Mouse (Mus musculus): ENCODE data around the gene Hspbap1.
A peak's percentile ranks its signal among the peaks of the same experiment; 100 is the strongest.

The Hspbap1 gene

DNA sequence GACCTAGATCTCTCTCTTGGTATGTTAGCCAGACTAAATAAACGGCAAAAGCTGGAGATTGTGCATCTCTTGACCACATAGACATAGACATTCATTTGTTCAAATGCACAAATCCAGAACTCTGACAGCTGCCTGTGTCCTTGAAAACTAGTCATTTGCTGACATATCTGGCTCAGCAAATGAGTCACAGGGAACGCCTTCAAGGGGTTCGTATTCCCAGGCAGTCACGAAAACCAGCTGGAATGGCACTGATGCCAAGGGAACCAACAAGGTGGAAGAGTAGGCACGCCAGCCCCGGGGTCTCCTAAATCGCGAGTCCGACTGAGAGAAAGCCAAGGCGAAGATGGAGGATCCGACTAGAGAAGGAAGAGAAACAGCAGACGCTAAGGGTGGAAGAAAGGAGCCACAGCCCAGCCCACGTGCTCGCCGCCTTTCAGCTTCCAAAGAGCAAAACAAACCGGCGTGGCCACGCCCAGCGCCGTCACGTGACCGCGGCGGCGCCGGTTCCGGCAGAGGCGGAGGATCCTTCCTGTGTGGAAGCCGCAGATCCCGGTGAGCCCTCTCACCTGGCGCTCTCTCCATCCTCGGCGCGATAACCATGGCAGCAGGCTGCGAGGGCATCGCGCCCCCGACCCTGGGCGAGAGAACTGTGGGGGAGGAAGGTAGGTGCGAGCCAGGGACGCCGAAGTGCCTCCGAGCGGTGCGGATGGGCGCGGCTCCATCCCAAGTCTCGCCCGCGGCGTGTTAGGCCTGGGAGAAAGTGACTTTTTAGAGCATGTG is at the start of gene Hspbap1:
Hspbap1 (plus strand) TSS at position 498 of the 780 bp plus-strand sequence.
- peak; percentile 88 to 94 for DNase-seq (ENCODE audit: low spot score in 2 of 2)

DNA sequence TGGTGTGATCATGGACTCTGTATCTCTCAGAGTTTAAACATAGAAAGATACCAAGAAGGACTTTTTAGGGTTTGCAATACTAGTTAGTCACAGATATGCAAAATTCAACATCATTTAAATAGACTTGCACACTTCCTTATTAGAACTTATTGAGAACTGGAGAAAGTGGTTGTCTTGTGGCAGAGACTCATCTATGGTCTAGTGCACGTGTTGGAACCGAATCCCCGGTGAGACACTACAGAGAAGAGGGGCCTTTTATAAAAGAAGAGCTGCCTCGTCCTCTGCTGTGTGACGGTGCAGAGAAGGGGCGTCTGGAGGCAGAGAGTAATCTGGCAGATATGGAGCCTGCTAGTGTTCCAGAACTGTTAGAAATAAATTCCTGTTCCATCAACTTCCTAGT is 45.6 kb upstream of the Hspbap1 start:
- no peak for DNase-seq (ENCODE audit: low spot score in 2 of 2)

DNA sequence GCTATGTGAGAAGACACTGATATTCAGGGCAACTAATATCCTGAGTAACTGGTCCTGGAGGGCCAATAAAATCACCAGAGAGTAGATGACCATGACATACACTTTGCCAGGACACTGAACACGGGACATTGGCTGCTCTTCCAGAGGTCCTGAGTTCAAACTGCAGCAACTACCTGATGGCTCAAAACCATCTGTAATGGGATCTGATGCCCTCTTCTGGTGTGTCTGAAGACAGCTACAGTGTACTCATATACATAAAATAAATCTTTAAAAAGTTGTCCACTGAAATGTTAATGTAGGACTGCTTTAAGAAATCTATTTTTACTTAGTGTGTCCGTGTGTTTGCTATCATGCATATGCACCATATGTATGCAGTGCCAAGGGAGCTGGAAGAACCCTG is 43.6 kb upstream of the Hspbap1 start:
- no peak for DNase-seq (ENCODE audit: low spot score in 2 of 2)

DNA sequence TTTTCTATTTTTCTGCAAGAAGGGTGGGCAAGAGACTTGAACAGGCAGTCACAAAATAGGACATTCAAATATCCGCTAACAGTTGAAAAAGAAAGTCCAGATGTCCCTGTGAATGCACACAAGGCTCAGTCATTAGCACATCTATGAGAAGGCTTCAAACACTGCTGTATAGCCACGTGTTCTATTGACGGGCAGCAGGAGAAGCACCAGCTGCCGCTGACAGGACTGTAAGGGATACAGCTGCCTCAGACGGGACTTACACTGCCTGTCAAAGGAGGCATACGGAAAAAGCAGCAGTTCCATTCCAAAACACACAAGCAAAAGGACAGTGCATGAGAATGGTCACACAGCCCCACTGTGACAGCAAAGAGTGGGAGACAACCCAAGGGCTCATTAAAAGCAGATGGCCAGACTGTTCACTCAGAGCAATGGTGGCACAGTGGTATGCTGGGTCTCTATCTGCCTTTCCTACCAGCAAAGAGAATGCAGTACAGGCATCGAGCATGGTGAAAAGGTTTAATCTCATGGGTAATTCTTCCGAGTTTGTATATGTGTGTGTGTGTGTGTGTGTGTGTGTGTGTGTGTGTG is 40.9 kb upstream of the Hspbap1 start:
- no peak for DNase-seq (ENCODE audit: low spot score in 2 of 2)

DNA sequence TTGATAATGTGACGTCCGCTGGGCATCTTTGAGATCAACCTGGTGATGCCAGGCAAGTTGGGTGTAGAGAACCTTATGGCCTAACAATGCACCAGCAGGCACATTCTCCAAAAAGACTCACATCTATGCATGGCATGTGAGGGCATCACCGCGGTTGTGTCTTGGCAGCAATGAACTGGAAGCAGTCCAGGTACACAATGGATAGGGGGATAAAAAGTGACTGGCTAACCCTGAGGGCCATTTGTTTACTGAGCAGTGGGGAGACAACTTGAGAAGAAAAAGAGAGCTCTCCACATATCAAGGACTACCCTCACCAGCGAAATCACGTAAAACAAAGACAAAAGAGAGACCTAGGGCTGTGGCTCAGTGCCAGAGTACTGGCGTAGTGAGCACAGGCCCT is 38.1 kb upstream of the Hspbap1 start:
- no peak for DNase-seq (ENCODE audit: low spot score in 2 of 2)

DNA sequence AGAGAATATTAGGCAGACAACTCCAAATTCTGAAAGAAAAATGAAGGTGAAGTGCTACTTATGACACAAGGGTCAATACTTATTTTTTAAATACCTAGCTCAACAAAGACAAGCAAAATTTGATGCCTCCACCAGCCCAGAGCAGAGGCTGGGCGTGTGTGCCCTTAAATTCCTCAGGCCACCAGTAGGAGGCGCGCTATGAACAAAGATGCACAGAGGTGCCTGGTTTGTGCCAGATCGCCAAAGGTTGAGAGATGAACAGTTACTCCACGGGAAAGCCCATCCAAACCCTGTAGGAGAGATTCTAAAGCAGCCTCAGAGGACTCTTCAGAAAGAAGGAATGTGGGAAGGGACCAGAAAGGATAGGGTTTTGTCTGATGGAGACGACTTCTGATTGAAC is 36.1 kb upstream of the Hspbap1 start:
- peak in 1 of 2 experiments; percentile 45 for DNase-seq (ENCODE audit: low spot score in 2 of 2)

DNA sequence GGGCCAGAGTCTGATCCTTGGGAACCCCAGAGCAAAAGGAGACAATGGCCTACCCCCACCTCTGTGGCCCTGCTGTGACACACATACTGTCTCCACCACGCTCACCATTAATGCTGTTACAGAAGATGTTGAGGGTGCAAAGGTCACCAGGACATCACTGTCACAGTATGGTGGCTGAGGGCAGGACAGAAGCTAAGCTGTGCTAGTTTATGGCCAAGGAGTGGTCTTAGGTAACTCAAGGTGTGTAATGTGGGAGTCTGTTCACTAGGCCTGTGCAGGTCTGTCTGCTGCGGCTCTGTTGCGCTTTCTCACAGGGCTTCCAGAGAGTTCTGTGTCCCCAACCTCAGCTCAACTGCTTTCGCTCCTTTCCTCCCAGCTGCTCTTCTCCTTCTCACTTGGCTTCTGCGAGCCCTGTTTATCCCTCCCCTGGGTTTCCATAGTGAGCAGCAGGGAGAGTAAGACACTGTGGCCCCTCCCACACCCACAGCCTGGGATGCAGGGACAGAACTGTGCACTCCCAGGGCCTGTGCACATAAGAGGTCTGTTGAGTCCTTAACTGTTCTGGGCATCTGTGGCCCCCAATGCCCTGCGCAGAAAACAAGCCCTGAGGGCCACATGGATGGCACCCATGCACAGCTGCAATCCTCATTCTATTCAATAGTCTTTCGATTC is 31.9 kb upstream of the Hspbap1 start:
- DNase-seq (ENCODE audit: low spot score in 2 of 2), result no peak

DNA sequence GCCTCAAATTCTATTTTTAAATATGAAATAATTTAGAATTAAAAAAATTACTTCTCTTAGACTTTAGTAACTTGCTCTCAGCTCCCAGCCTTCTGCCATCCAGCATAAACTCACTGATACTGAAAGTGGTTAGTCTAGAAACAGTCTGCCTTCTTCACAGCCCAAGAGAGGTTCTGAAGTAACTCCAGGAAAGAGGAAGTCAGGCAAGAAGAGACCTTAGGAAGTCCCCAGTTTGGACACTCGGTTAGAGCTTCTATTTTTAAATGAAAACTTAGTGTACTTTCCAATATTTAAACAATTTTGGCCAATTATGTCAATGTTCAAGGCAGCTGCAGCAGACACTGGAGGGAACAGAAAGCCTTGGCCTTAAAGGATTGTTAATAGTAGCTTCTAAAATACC is 30.6 kb upstream of the Hspbap1 start:
- no peak for DNase-seq (ENCODE audit: low spot score in 2 of 2)

DNA sequence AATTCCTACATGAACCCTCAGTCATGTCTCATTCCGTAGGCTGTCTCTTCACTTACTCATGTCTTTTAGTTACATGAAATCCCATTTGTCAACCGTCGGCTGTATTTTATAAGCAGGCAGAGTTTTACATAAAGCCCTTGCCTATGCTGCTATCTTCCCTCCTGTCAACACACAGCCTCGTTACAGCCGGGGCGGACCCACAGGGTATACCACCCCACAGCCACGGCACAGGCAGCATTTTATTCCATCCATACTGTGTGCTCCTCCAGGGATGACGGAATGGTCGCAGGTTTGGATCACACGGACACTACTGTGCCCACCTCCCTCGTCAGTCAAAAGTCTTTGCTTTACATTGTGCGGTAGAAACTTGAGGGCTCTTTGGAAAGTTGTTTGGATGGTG is 29.8 kb upstream of the Hspbap1 start:
- DNase-seq (ENCODE audit: low spot score in 2 of 2), result no peak

DNA sequence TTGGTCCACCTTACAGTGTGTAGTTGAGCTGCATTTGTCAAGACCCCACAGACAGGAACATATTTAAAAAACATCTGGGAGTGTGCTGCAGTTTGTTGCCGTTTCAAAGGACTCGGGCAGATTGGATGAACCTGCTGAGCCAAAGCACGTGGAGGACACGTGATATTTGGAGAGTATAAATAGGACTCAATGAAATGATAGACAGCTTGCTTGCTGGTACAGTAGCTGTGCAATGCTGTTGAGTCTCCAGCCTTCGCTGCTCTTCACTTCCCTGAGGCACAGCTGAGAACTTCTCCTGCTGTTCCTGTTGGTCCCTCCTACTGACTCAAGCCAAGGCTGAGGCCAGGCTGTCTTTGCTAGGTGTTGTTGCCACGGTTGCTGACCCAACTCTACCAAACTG is 29.2 kb upstream of the Hspbap1 start:
- no peak for DNase-seq (ENCODE audit: low spot score in 2 of 2)

DNA sequence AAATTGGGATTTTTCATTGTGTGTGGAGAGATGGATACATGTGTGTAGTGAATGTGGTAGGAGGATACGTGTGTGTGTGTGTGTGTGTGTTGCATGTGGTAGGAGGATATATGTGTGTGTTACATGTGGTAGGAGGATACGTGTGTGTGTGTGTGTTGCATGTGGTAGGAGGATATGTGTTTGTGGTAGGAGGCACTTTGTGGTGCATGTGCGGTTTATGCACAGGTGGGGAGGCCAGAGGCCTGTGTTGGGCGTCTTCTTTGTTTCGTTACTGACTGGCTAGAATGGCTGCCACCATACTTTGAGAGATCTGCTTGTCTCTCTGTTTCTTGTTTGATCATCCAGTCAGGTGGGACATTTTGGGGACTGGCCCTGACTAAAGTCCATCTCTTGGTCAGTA is 28.6 kb upstream of the Hspbap1 start:
- DNase-seq (ENCODE audit: low spot score in 2 of 2), result no peak

DNA sequence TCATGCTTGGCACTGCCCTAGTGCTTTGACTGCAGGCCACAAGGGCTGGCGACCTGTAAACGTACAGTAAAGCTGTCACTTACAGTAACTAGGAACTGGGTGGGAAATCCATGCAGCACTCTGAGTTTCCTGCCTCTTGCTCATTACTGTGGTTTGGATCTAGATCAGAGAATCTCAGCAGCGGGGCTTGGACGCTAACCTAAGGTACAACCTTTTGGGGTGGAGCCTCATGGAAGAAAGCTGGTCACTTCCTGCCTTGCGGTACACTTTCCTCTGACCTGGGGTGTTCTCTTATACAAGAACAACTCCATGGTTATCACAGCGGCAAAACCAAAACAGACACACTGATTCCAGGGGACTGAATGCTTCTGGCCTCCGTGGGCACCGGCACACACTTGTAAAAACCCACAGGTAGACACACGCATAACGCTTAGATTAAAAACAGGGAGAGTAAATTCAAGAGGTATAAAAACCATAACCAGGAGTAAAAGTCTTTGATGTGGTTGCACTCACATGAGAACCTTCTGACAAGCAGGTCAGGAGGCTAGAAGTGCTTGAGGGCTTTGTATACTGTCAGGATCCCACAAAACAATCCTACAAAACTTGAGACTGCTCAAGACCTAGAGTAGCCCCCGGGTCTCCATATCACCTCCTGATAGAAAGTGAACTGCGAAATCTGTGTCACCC is 27.8 kb upstream of the Hspbap1 start:
- DNase-seq (ENCODE audit: low spot score in 2 of 2), result no peak

DNA sequence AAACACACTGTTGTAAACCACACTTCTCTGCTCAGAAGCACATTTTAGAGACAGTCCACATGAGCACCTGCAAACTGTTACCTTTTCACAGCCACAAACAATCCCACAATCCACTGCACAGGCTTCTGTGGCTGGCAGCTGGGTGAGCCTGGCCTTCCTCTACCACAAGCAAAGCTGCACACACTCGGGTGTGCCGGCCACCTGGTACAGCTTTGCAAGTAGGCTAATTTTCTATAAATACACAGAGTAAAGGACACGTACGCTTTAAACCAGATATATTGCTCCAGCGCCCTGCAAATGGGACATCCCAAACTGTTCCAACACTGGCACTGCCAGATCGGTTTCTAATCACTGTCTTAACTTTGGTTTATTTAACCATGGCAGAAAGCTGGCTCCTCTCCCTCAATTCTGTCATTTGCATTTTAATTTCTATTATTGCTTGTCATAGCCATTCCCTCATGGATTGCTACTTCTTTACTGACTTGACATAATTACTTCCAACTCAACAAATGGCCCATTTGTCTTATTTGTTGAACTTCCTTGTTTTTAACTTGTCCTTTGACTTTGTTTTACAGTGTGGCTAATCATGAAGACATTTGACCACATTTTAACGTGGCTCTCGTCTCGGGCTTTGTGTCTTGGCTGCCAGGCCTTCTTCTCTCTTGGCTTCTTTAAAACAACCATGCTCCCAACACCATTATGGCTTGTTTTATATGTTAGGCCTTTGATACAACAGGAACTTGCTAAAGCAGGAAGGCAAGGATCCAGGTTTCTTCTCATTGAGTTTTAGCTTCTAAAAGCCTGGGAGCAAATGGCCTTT is 22.5 kb upstream of the Hspbap1 start:
- peak in 1 of 2 experiments; percentile 31 for DNase-seq (ENCODE audit: low spot score in 2 of 2)

DNA sequence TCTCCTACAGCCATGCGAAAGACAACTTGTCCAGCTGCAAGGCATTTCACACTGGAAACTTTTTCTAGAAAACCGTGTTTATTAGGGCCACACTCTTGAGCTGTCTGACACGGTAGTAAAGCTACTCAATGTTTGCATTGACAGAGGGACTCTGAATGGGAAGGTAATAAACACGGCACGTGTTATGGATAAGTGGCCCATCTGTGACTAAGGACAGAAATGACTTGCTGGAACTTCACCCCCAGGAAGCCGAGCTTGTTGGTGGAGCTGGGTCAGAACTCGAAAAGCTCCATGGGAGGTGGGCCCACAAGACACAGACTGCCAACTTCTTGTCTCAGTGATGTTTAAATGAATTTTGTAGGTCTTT is 22.0 kb upstream of the Hspbap1 start:
- no peak for DNase-seq (ENCODE audit: low spot score in 2 of 2)

DNA sequence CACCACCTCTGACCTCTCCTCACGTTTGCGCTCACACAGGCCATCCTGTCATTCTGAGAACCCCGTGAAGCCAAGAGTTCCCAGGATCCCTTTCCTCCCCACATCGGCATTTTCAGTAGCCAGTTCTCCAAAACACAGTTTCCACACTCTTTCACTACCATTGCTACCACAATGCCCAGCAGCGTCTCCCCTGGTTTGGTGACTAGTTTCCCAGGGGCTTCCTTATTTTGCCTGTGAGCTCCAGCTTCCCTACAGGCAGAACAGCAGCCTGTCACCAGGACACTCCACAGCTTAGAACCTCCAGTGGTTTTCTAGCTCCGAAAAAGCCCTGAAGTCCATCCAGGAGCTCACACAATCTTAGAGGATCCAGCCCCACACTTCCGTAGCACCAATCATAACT is 20.8 kb upstream of the Hspbap1 start:
- DNase-seq (ENCODE audit: low spot score in 2 of 2), result no peak

DNA sequence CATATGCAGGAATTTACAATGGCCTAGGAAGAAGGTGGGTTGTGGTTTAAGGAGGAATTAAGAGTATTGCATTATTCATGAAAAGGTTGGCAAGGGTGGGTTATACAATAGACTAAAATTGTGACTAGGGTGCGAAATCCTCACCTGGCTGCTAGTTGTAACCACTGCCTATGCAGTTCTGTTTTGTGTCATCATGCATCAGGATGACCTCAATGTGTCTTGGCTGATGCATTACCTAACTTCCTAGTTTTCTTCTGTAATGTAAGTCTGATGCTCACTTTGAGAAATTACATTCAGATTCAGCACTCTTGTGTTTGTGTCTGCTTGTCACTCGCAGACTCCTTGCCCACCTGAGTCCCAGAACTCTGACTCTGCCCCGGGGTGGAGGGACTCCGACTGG is 18.3 kb upstream of the Hspbap1 start:
- DNase-seq (ENCODE audit: low spot score in 2 of 2), result no peak

DNA sequence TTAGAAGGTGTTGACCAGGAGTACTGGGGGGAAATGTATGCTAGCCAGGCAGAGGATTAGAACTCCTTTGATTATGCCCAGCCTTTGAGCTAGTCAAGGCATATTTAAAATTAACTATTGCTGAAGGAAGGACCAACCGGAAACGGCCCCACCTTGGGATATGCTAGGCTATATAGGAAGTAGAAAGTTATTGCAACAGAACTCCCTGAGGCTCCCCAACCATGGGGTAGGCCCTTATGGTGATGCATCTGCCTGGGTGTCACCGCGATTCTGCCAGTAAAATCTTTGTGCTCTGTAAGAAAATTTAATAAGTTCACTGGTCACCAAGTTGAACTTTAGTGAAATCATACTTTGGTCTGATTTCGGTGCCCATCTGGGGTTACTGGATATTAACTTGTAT is 16.2 kb upstream of the Hspbap1 start:
- DNase-seq (ENCODE audit: low spot score in 2 of 2), result no peak

DNA sequence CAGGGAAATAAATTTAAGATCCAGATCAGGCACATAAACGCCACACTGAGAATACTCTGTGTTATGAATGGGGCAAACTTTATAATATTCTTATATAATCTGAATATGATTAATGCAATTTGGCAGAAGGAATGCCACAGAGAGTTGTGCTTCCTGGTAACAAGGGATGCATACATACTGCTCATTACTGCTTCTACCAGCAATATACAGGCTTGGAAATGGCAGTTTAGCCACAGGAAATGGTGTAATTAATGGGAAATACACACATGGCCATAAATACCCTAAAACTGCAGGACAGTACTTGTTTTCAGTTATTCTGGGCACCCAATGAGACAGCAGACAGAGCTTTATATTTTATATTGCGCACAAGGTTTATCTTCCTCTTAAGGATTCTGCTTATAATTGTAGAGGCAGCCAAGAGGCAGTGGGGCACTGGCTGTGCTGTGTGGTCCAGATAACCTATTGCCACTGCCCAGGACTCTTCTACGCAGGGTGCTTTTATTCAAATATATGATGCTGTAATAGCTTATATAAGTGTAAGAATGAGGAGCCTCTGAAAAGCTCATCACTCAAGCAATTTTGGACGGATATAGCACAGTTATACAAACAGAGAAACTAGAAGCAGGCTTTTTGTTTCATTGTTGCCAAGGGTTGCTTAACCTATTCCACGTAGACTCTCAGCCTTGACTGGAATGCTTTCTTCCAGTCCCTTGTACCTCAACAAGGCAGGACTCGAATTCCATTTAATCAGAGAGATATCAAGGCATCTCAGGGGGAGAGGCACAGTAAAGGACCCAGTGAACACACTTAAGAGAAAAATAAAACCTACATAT is 14.5 kb upstream of the Hspbap1 start:
- peak in 1 of 2 experiments; percentile 13 for DNase-seq (ENCODE audit: low spot score in 2 of 2)

DNA sequence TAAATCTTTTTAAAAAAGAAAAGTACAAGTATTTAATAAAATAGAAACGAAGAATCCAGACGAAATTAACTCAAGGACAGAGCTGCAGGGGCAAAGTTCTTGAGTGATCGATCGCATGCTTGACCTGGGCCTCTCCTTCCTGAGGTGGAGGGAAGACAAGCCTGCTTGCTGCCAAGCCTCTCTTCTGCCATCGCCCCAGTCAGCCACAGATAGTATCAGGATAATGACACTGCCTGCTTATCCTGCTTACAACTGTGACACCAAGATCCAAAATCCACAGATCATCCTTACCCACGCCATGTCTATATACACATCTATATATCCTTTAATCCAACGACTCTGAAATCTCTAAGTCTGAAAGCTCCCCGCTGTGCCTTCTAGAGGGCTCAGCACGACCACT is 13.5 kb upstream of the Hspbap1 start:
- DNase-seq (ENCODE audit: low spot score in 2 of 2), result no peak

DNA sequence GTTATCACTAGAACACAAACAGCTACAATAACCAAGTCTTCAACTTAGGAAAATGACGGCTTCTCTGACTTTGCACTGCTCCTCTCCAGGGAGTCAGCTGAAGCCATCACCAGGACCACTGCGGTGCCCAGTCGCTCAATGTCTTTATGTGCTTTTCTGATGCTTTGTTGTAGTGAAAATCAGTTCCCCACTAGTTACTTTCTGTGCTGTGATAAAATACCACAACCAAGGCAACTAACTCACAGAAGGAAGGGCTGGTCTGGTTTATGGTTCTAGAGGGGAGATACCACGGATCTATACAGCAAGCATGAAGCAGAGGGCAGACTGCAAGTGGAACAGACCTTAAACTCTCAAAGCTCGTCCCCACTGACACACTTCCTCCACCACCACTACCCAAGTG is 10.8 kb upstream of the Hspbap1 start:
- DNase-seq (ENCODE audit: low spot score in 2 of 2), result no peak

All from right cerebral cortex, adult 2 months (tissue).